Mouse (Mus musculus) cerebellum, postnatal 4 days (tissue): ENCODE results near the gene Fmo1.

Experiments used
- DNase-seq, 2 experiments: peaks; one replicate each; pipeline ENCODE4 v3.0.0; 2022; ENCODE audit warnings: low spot score in 2 of 2, mixed read lengths in 1 of 2

The Fmo1 gene

DNA sequence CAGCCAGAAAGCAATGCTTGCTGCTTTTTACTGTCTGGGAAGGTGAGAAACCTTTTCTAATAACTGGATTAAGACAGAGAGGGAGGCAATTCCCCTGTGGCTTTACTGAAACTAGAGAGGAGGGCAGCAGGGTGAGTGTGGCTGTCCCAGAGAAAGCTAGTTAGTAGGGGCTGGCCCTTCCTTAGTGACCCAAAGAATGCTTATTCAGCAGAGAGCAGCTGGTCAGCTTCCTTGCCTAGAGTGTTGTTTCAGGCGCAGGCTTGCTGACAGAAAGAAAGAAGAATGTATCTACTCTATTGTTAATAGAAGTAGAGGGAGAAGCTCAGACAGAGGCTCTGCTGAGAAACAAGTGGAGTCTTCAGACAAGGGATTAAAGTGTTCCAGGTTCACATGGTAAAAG lies 4.1 kb downstream of the Fmo1 start:
- no peak for DNase-seq

GRCm38 (mm10) chr1:162859996-162860605 lies 6.3 kb downstream of the Fmo1 start:
- peak in 1 of 2 experiments; percentile 11 for DNase-seq

- DNase-seq: peak in 1 of 2 experiments; percentile 9
These were observed 6.8 kb downstream of the Fmo1 start for GRCm38 (mm10) chr1:162859545-162859976.

DNA sequence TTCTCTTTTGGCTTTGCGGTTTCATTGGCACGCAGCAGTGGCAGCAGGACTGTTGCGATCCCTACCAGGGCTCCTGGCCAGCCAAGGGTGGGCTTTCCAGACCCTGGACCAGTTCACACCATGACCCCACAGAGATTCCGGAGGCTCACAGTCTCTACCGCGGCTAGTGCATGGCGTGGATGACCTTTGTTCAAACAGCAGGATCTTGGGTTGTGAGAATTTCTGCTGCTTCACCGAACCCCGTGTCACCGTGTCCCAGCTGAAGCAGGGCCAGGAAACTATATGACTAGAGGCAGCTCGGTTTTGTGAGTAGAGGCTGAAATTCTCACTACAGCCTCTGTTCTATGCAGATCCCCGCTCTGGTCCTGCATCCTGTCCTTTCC lies 7.7 kb downstream of the Fmo1 start:
- peak in 1 of 2 experiments; percentile 10 for DNase-seq

DNA sequence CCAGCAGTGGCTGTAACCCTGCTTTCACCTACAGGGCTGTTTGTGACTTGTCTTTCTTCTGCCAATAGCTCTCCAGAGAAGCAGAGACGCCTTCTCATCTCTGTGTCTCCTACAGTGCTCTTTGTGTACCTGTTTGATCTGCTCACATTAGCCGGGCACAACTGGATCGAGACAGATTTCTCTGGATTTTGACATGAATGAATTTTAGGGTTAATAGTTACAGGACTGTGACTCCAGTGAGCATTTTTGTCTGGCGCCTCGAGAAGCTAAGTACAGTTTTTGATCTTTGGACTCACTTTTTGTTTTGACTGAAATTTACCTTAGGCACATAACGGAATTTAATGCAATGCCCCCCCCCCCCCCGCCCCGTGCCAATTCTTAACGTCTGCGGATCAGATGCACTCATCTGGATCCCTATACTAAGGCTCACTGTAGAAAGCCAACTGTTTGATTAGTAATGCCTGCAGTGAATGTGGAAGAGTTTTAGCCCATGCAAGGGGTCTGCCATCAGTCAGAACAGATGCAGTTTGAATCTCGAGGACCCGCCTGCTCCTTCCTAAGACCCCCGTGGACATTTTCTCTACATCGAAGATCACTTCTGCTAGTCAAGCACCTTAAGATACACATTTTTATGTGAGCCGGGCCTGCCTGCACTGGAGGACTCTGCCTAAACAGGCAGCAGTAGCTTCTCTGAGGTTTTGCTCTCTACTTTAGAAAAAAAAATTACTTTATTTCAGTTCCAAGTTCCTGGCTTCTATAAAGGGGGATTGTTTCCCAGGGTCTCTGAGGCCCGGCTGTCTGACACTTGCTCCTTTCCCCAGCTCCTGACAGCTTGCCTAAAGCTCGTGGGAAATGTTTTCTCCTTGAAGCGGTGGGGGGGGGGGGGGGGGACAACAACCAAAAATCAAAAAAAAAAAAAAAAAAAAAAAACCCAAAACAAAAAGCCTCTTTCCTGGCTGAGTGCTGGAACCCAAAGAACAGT lies 8.4 kb downstream of the Fmo1 start:
- no peak for DNase-seq

DNA sequence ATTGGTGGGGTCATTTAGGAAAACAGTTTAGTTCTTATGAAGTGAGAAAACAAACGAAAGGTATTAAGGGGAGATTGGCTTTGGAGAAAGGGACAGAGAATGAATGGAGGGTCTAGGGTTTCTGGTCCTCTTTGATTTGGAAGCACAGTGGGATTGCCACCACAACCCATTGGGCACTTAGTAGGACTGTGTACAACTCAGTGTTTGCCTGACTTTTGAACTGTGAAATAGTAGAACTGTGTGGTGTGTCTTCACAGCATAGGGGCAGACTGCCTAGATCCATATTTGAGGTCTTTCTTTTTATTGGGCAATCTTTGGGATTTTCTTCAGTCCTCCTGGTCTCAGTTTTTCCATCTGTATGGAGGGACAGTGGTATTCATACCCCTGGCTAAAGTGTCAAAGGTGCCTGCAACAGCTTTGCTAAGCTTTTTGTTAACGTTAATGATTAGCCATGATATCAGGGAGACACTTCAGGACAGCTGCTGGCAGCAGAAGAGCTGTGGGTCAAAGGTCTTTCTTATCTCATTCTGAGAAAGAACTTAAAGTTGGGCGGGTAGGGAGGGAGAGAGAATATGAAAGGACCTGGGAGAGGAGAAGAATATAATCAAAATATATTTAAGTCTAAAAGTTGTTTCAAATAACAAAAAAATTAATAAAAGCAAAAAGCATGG lies 12.5 kb downstream of the Fmo1 start:
- DNase-seq: no peak

- no peak for DNase-seq
These were observed 18.9 kb downstream of the Fmo1 start for GRCm38 (mm10) chr1:162847554-162847953.

- DNase-seq: no peak
These were observed 26.2 kb downstream of the Fmo1 start for GRCm38 (mm10) chr1:162840211-162840610.

- no peak for DNase-seq
These were observed 27.4 kb downstream of the Fmo1 start for GRCm38 (mm10) chr1:162838976-162839375.

DNA sequence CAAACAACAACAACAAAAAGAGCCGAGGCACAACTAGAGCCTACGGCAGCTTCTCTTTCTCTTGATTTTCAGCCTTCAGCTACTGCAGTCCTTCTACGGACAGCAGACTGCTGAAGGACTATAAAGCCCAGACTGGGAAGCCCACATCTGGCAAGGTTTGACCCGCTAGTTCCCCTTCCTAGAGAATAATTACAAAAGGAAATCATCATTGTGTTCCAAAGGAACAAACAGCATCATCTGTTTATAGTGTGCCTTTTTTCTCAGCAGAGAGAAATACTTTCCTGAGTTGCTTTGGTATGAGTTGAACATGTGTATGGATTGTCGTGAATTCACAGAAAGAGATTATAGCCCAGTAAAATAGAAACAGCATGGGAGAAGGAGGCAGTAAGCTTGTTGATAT lies 32.1 kb downstream of the Fmo1 start:
- DNase-seq: no peak

DNA sequence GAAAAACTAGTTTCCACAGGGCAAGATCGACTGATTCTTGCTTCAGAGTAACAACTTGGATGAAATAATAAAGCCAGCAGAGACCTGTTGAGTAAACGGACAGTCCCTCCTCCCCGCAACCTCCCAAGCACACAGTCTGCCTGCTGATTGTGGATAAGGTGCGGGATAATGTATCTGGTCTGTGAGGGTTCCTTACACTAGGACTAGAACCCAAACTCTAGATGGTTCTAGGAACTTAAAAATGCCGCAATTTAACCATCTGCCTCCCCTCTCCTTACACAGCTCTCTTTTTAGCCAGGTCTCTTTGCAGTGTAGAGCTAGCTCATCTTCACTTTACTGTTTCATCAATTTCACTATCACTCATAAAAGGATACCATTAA lies 33.8 kb downstream of the Fmo1 start:
- no peak for DNase-seq

- DNase-seq: no peak
These were observed 34.4 kb downstream of the Fmo1 start for GRCm38 (mm10) chr1:162831838-162832573.

- DNase-seq: no peak
These were observed 47.1 kb downstream of the Fmo1 start for GRCm38 (mm10) chr1:162819280-162819679.

GRCm38 (mm10) chr1:162815381-162816127 lies 50.9 kb downstream of the Fmo1 start:
- no peak for DNase-seq

- DNase-seq: no peak
These were observed 51.5 kb downstream of the Fmo1 start for GRCm38 (mm10) chr1:162814932-162815331.

DNA sequence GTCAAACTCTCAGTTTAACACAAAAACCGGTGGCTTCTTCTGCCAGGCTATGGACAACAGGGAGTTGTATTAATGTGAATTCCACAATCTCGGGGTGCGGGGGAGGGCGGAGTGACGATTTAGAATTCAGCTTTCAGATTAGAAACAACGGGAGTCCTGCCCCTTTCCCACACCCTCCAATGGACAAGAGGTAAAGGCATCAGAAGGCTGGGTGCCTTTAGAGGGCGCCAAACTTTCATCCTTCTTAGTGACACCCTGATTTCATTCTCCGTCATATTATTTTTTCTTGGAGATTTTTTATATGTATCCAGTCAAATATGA lies 52.6 kb downstream of the Fmo1 start, which contains the start of gene Fmo4:
Fmo4 (minus strand) TSS at position 137 of the 321 bp plus-strand sequence.
- peak in 1 of 2 experiments; percentile 14 for DNase-seq

DNA sequence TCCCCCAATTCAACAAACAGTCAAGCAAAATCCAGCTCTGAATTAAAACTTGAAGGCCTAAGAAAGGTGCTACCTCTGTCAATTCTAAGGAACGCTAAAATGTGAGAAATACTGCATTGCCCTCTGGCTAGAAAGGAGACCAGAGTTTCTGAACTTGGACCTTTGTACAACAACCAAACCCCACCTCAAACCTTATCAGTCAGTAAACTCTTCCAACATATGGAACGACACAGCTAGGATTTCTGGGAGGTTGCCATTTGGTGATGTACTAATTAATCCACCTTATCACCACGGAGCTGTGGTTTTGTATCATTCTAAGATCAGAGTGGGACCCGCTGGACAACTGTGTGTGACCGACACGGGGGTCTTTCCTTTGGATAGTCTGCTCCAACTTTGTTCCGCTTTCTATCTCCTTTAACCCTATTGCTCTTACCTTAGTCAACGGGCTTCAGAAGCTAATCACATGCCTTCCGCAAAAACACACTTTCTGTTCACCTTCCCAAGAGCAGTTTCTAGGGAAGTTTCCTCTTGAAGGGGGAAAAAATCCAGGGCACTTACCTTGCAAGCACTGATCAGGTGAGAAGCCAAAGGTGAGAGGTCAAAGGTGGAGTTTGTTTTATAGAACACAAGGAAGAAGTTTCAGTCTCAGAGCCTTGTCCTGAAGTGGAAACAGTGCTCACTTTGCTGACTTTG lies 53.1 kb downstream of the Fmo1 start:
- DNase-seq: no peak

- no peak for DNase-seq
These were observed 57.9 kb downstream of the Fmo1 start for GRCm38 (mm10) chr1:162808541-162808940.

- no peak for DNase-seq
These were observed 59.0 kb downstream of the Fmo1 start for GRCm38 (mm10) chr1:162807441-162807840.

DNA sequence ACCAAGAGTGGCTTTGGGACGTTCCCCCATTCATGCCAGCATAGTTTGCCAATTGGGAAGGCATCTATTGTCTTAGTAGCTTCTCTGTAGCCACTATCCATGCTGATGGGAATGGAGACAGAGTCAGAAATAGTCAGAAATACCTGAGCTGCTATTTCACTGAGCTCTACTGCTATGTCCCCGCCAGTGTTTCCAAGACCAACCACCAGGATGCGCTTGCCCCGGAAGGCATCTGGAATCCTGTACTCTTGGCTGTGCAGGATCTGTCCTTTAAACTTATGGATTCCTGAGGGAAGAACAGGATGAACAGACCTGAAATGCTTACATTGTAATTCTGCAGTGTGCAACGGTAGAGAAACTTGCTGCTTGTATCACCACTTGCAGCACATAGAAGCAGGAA lies 61.4 kb downstream of the Fmo1 start:
- no peak for DNase-seq
